Mouse (Mus musculus) hindbrain, embryonic 12.5 days (tissue): ENCODE results near the gene Zfp457. TPM values are rescaled to one million over a fixed set of nuclear protein-coding genes. Genes with fewer than 3 reads are reported as not detected.

Experiments used
- polyA plus RNA-seq: library from polyadenylated mRNA; unstranded; fragments of >200 nt; fragmentation: Nextera tagmentation; extraction: Ambion mirVana; gene quantifications from 2 replicates; pipeline ENCODE4 v1.2.1, GENCODE M21; 2016

Zfp457 gene
- polyA plus RNA-seq, 1 experiment from 2014 or later = 0.85 TPM

Other genes starting within 250 kb of the Zfp457 start
- 5.5 and 6.2 TPM in 2 replicates for gene Zfp712, start 245.3 kb downstream of the Zfp457 start, polyA plus RNA-seq
- gene Zfp708, start 208.5 kb downstream of the Zfp457 start, polyA plus RNA-seq = 7.8 and 8.3 TPM in 2 replicates
- gene Gm28557, start 197.9 kb downstream of the Zfp457 start, polyA plus RNA-seq = 2.2 TPM in 2 replicates
- gene Rslcan18, start 190.2 kb downstream of the Zfp457 start, polyA plus RNA-seq = 0.15 TPM in 1 of 2 replicates, not detected in the other
- gene Zfp759, start 184.8 kb downstream of the Zfp457 start, polyA plus RNA-seq = 2.4 and 3.4 TPM in 2 replicates
- gene Rsl1, start 133.3 kb downstream of the Zfp457 start, polyA plus RNA-seq = 6.2 and 7.1 TPM in 2 replicates
- gene Zfp455, start 112.0 kb downstream of the Zfp457 start, polyA plus RNA-seq = 1.4 and 1.8 TPM in 2 replicates
- gene Zfp458, start 28.0 kb downstream of the Zfp457 start, polyA plus RNA-seq = 3.8 and 4.6 TPM in 2 replicates
- gene Zfp595, start 26.1 kb upstream of the Zfp457 start, polyA plus RNA-seq = 1.7 and 1.8 TPM in 2 replicates
- not detected in 2 replicates for gene Gm28044, start 54.1 kb upstream of the Zfp457 start, polyA plus RNA-seq
- 0.72 and 0.98 TPM in 2 replicates for gene Zfp953, start 54.1 kb upstream of the Zfp457 start, polyA plus RNA-seq
- not detected in 2 replicates for gene Gm28041, start 69.2 kb upstream of the Zfp457 start, polyA plus RNA-seq
- 0.83 and 0.94 TPM in 2 replicates for gene Zfp456, start 69.3 kb upstream of the Zfp457 start, polyA plus RNA-seq
- gene Zfp429, start 93.3 kb upstream of the Zfp457 start, polyA plus RNA-seq = 4.6 and 4.9 TPM in 2 replicates
- 1.0 and 1.3 TPM in 2 replicates for gene Zfp459, start 114.9 kb upstream of the Zfp457 start, polyA plus RNA-seq
- 7.1 and 8.3 TPM in 2 replicates for gene Zfp874a, start 145.1 kb upstream of the Zfp457 start, polyA plus RNA-seq
- gene Zfp874b, start 177.8 kb upstream of the Zfp457 start, polyA plus RNA-seq = 2.1 and 2.2 TPM in 2 replicates
- gene Zfp58, start 194.1 kb upstream of the Zfp457 start, polyA plus RNA-seq = 17.8 and 18.0 TPM in 2 replicates
- not detected in 2 replicates for gene Gm26965, start 219.7 kb upstream of the Zfp457 start, polyA plus RNA-seq
- 32.4 and 32.8 TPM in 2 replicates for gene Zfp87, start 219.7 kb upstream of the Zfp457 start, polyA plus RNA-seq
- 16.6 and 18.3 TPM in 2 replicates for gene Zfp748, start 247.3 kb upstream of the Zfp457 start, polyA plus RNA-seq